Comparison of ENCODE assay signal across 9 mouse cellular contexts in genomic region chr14:62555840-62556810, GRCm38 (mm10). TPM values are rescaled to one million over a fixed set of nuclear protein-coding genes. Genes with fewer than 3 reads are reported as not detected.
DNase-seq lines count a peak whose midpoint lies in the region; ATAC-seq and TF ChIP-seq lines count a peak whose summit lies in the region.
"Had no signal": no experiment of that assay in that cellular context is flagged by ENCODE, and none has a peak within 500 bp of the region (broad histone marks: within the 10 kb centered on the region; RNA-seq: fewer than 3 reads in every experiment).

No protein-coding gene starts in this region.

- H3K27ac ChIP-seq in testis, adult 2 months (ENCODE audit: control insufficient read depth, insufficient read depth, low read depth, low read length) = no peak overlapping the region
- peak overlapping the region; percentile 87 for H3K27ac ChIP-seq in hindbrain, embryonic 10.5 days
- peak overlapping the region; percentile 57 for H3K27ac ChIP-seq in lung, postnatal 0 days (ENCODE audit: low read length)

- no peak for TF ChIP-seq CTCF in testis, adult 2 months (IDR thresholded peaks at IDR 0.05; ENCODE audit: control insufficient read depth, insufficient read depth, insufficient replicate concordance, low read depth, low read length)
- no peak for TF ChIP-seq CTCF in lung, postnatal 0 days (IDR thresholded peaks at IDR 0.05)

- peak overlapping the region; percentile 79 for H3K4me3 ChIP-seq in testis, adult 2 months (ENCODE audit: control insufficient read depth, low read depth, low read length)
- peak overlapping the region; percentile 73 for H3K4me3 ChIP-seq in hindbrain, embryonic 10.5 days
- H3K4me3 ChIP-seq in lung, postnatal 0 days (ENCODE audit: low read depth, low read length) = peak overlapping the region; percentile 58

- ATAC-seq in lung, postnatal 0 days = 0 out of 2 replicates have a peak, but pooled peaks have one; percentile 1

- 11% methylated on average over 38 of the region's 38 CpGs for WGBS in hindbrain, embryonic 10.5 days
- WGBS in lung, postnatal 0 days = 10% methylated on average over 36 of the region's 38 CpGs

- no peaks in the 10 kb centered on the region for H3K36me3 ChIP-seq in testis, adult 2 months (ENCODE audit: control insufficient read depth, insufficient read depth, low read length)
- no peaks in the 10 kb centered on the region for H3K36me3 ChIP-seq in hindbrain, embryonic 10.5 days
- H3K36me3 ChIP-seq in lung, postnatal 0 days (ENCODE audit: insufficient read depth, low read length) = no peaks in the 10 kb centered on the region

- no peak for TF ChIP-seq EP300 in lung, postnatal 0 days (IDR thresholded peaks at IDR 0.05)

- peak overlapping the region; percentile 94 for H3K4me2 ChIP-seq in lung, postnatal 0 days (replicated peaks; ENCODE audit: low read depth, low read length)

- peak overlapping the region; percentile 62 for H3K9ac ChIP-seq in lung, postnatal 0 days (replicated peaks; ENCODE audit: low read depth)

- H3K4me1 ChIP-seq in testis, adult 2 months (ENCODE audit: control insufficient read depth, insufficient read depth, low read length) = peaks cover 10% of the 10 kb centered on the region
- peaks cover 22% of the 10 kb centered on the region for H3K4me1 ChIP-seq in hindbrain, embryonic 10.5 days (replicated peaks)
- peaks cover 12% of the 10 kb centered on the region; the same call in 1 of the 2 replicates for H3K4me1 ChIP-seq in lung, postnatal 0 days (ENCODE audit: insufficient read depth, low read depth, low read length)

- no peaks in the 10 kb centered on the region for H3K9me3 ChIP-seq in hindbrain, embryonic 10.5 days
- no peaks in the 10 kb centered on the region for H3K9me3 ChIP-seq in lung, postnatal 0 days (ENCODE audit: low read length)

- H3K27me3 ChIP-seq in testis, adult 2 months (ENCODE audit: control insufficient read depth, insufficient read depth, low read length) = no peaks in the 10 kb centered on the region
- H3K27me3 ChIP-seq in hindbrain, embryonic 10.5 days (ENCODE audit: insufficient read depth, poor library complexity, severe bottlenecking) = peaks cover 51% of the 10 kb centered on the region
- no peaks in the 10 kb centered on the region for H3K27me3 ChIP-seq in lung, postnatal 0 days (replicated peaks; ENCODE audit: insufficient read depth, low read length)

- no peak for TF ChIP-seq POLR2A in testis, adult 2 months (IDR thresholded peaks at IDR 0.05; ENCODE audit: control insufficient read depth, low read depth, low read length)

- DNase-seq in frontal cortex, postnatal 36 days (ENCODE audit: low spot score in 2 of 2) = peak; percentile 27 to 42
- DNase-seq in frontal cortex, postnatal 25 days (ENCODE audit: low spot score in 2 of 2) = no peak
- no peak for DNase-seq in testis, postnatal 10 days (ENCODE audit: low spot score)
- DNase-seq in hindbrain, embryonic 10.5 days (ENCODE audit: low spot score) = no peak
- DNase-seq in lung, postnatal 0 days (ENCODE audit: low spot score) = peak; percentile 18
- DNase-seq in T-cell, adult 2 months (ENCODE audit: low spot score) = no peak
- DNase-seq in thymus, postnatal 25 days = no peak

RNA-seq across cellular contexts. Expression of gene Fam124a, which starts 0.6 kb away (rescaled TPM):
- polyA plus RNA-seq in testis, adult 2 months (2012; rRNA removed) = 2.2 and 3.2 TPM in 2 replicates
- polyA plus RNA-seq in hindbrain, embryonic 10.5 days (2016; fragmentation: Nextera tagmentation; extraction: Ambion mirVana) = 2.4 and 5.8 TPM in 2 replicates
- 9.4 and 10.2 TPM in 2 replicates for polyA plus RNA-seq in lung, postnatal 0 days (2015; fragmentation: Nextera tagmentation; extraction: Ambion mirVana)

RNA-seq across cellular contexts. Expression of gene Gm4131, which starts 10.6 kb away (rescaled TPM):
- polyA plus RNA-seq in testis, adult 2 months (2012; rRNA removed) = 0.66 and 0.96 TPM in 2 replicates
- polyA plus RNA-seq in hindbrain, embryonic 10.5 days (2016; fragmentation: Nextera tagmentation; extraction: Ambion mirVana) = not detected in 2 replicates
- not detected in 2 replicates for polyA plus RNA-seq in lung, postnatal 0 days (2015; fragmentation: Nextera tagmentation; extraction: Ambion mirVana)
- polyA plus RNA-seq: frontal cortex, adult 2 months had no signal

Comparison
In these comparisons a context has a peak if more than half of its experiments do, and no peak if none do; other contexts are left out.
1. DNase-seq: peak in frontal cortex, postnatal 36 days (2 of 2) and lung, postnatal 0 days (single experiment); none in frontal cortex, postnatal 25 days (0 of 2), testis, postnatal 10 days (single experiment), hindbrain, embryonic 10.5 days (single experiment), T-cell, adult 2 months (single experiment) and thymus, postnatal 25 days (single experiment).
2. Peak in every context shown above with its lines, with median percentiles within 50 percentile points of each other: H3K4me3 ChIP-seq.